Comparison of ENCODE assay signal across 8 mouse cellular contexts in genomic region chr9:96719408-96720158, GRCm38 (mm10). TPM values are rescaled to one million over a fixed set of nuclear protein-coding genes. Genes with fewer than 3 reads are reported as not detected.
DNase-seq lines count a peak whose midpoint lies in the region; ATAC-seq and TF ChIP-seq lines count a peak whose summit lies in the region.

No protein-coding gene starts in this region.

- peak; percentile 39 for TF ChIP-seq CTCF in lung, postnatal 0 days (IDR thresholded peaks at IDR 0.05)

- H3K4me3 ChIP-seq in embryonic facial prominence, embryonic 11.5 days (ENCODE audit: low read depth, low read length), result peak overlapping the region; percentile 69
- H3K4me3 ChIP-seq in heart, embryonic 10.5 days, result peak overlapping the region; percentile 78
- peak overlapping the region; percentile 90 for H3K4me3 ChIP-seq in lung, postnatal 0 days (ENCODE audit: low read depth, low read length)

- H3K27ac ChIP-seq in embryonic facial prominence, embryonic 11.5 days (replicated peaks; ENCODE audit: low read depth, low read length), result peak overlapping the region; percentile 49
- peak overlapping the region; percentile 99 for H3K27ac ChIP-seq in heart, embryonic 10.5 days
- H3K27ac ChIP-seq in lung, postnatal 0 days (ENCODE audit: low read length), result peak overlapping the region; percentile 99

- H3K4me2 ChIP-seq in embryonic facial prominence, embryonic 11.5 days (ENCODE audit: low read depth, low read length), result peak overlapping the region; percentile 70
- peak overlapping the region; percentile 70 for H3K4me2 ChIP-seq in lung, postnatal 0 days (replicated peaks; ENCODE audit: low read depth, low read length)

- no peak for TF ChIP-seq EP300 in lung, postnatal 0 days (IDR thresholded peaks at IDR 0.05)

- peak overlapping the region; percentile 82 for H3K9ac ChIP-seq in embryonic facial prominence, embryonic 11.5 days (replicated peaks; ENCODE audit: low read length)
- H3K9ac ChIP-seq in lung, postnatal 0 days (replicated peaks; ENCODE audit: low read depth), result peak overlapping the region; percentile 97

- under 1% methylated on average over 82 of the region's 85 CpGs for WGBS in embryonic facial prominence, embryonic 11.5 days
- WGBS in heart, embryonic 10.5 days, result under 1% methylated on average over 85 of the region's 85 CpGs
- 4% methylated on average over 57 of the region's 85 CpGs for WGBS in lung, postnatal 0 days

- peak; percentile 68 for DNase-seq in adrenal gland, adult 8-10 months
- peak; percentile 65 for DNase-seq in embryonic facial prominence, embryonic 11.5 days (ENCODE audit: low spot score)
- DNase-seq in heart, embryonic 10.5 days (ENCODE audit: low spot score), result peak; percentile 84
- peak; percentile 80 for DNase-seq in kidney, adult 9 months
- DNase-seq in lung, postnatal 0 days (ENCODE audit: low spot score), result peak; percentile 85
- DNase-seq in ovary, adult 18-20 months (ENCODE audit: low spot score), result peak; percentile 53
- peak; percentile 73 to 82 for DNase-seq in thymus, postnatal 36 days

- no peaks in the 10 kb centered on the region; the same call in 1 of the 2 replicates for H3K4me1 ChIP-seq in embryonic facial prominence, embryonic 11.5 days (ENCODE audit: control insufficient read depth, insufficient read depth, low read length)
- peaks cover 38% of the 10 kb centered on the region for H3K4me1 ChIP-seq in heart, embryonic 10.5 days
- peaks cover 18% of the 10 kb centered on the region; the same call in 1 of the 2 replicates for H3K4me1 ChIP-seq in lung, postnatal 0 days (ENCODE audit: insufficient read depth, low read depth, low read length)

- no peaks in the 10 kb centered on the region for H3K9me3 ChIP-seq in embryonic facial prominence, embryonic 11.5 days (replicated peaks; ENCODE audit: control insufficient read depth, low read length)
- H3K9me3 ChIP-seq in heart, embryonic 10.5 days, result no peaks in the 10 kb centered on the region
- H3K9me3 ChIP-seq in lung, postnatal 0 days (ENCODE audit: low read length), result no peaks in the 10 kb centered on the region

- peak; percentile 84 for ATAC-seq in CD4-positive, CD25-positive, alpha-beta regulatory T cell, adult 4 months
- ATAC-seq in embryonic facial prominence, embryonic 11.5 days (replicated peaks; ENCODE audit: insufficient number of reproducible peaks, low FRiP score, low TSS enrichment, low read depth), result peak; percentile 86
- ATAC-seq in lung, postnatal 0 days, result peak; percentile 92

- H3K27me3 ChIP-seq in embryonic facial prominence, embryonic 11.5 days (ENCODE audit: control insufficient read depth, insufficient read depth, low read length), result no peaks in the 10 kb centered on the region
- H3K27me3 ChIP-seq in heart, embryonic 10.5 days (ENCODE audit: insufficient read depth, poor library complexity, severe bottlenecking), result no peaks in the 10 kb centered on the region
- no peaks in the 10 kb centered on the region for H3K27me3 ChIP-seq in lung, postnatal 0 days (replicated peaks; ENCODE audit: insufficient read depth, low read length)

- no peaks in the 10 kb centered on the region for H3K36me3 ChIP-seq in embryonic facial prominence, embryonic 11.5 days (replicated peaks; ENCODE audit: control insufficient read depth, insufficient read depth, low read depth, low read length)
- H3K36me3 ChIP-seq in heart, embryonic 10.5 days, result peaks cover 20% of the 10 kb centered on the region
- H3K36me3 ChIP-seq in lung, postnatal 0 days (ENCODE audit: insufficient read depth, low read length), result no peaks in the 10 kb centered on the region

RNA-seq across cellular contexts. Expression of gene Zbtb38, which starts 33.0 kb away (rescaled TPM):
- 10 to 100 TPM; 80.3 to 85.0 TPM for polyA plus RNA-seq in CD4-positive, CD25-positive, alpha-beta regulatory T cell, adult 4 months (2017; shearing (Covaris generic))
- total RNA-seq in adrenal gland, adult 8-10 months (2022), result 10 to 100 TPM; 55.4 to 88.4 (median 70.5) TPM
- polyA plus RNA-seq in embryonic facial prominence, embryonic 11.5 days (2014; fragmentation: Nextera tagmentation; extraction: Ambion mirVana), result 8.8 and 9.3 TPM in 2 replicates
- 13.4 and 24.5 TPM in 2 replicates for polyA plus RNA-seq in heart, embryonic 10.5 days (2016; fragmentation: Nextera tagmentation; extraction: Ambion mirVana)
- 31.8 and 32.5 TPM in 2 replicates for polyA plus RNA-seq in lung, postnatal 0 days (2015; fragmentation: Nextera tagmentation; extraction: Ambion mirVana)

Comparison
In these comparisons a context has a peak if more than half of its experiments do, and no peak if none do; other contexts are left out.
1. Peak in every context shown above with its lines: DNase-seq, ATAC-seq, H3K4me3 ChIP-seq and H3K27ac ChIP-seq.
2. H3K27ac ChIP-seq: peak in every context shown above with its lines; median percentile 99 in heart, embryonic 10.5 days; 99 in lung, postnatal 0 days; 49 in embryonic facial prominence, embryonic 11.5 days.